Mouse (Mus musculus) erythroblast, embryonic 14.5 days (primary cell): ENCODE results near the gene Klhl32.
"Not testable (repeated sequence)": the region's sequence is repeated elsewhere in the genome, so short reads cannot be mapped to it uniquely, and the experiment has no call there.

Source experiments
- GATA1 ChIP-seq: IDR thresholded peaks from 2 replicates; pipeline ENCODE4 v1.6.1; 2012; ENCODE audit warnings: low read length, inconsistent platforms, mixed read lengths
- TAL1 ChIP-seq: IDR thresholded peaks from 3 replicates; pipeline ENCODE4 v1.6.1; 2012; ENCODE audit warnings: low read length, inconsistent platforms, mixed read lengths

DNA sequence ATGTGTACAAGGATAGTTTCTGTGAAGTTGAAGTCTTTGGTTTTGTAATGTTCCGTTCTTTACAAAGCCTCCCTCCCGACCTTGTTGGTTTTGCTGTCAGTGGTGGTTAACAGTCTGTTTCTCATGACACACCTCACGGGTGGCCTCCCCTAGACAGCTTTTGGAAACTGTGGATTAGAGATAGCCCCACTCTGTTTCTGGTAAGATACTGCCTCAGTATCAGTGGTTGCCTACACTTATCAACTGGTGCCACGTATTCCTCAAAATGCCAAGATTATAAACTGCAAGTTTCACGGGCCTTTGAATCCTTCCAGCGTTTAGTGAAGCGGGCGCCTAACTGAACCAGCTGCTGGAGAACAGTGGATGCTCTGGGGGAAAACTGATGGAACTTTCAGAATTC, 206.2 kb downstream of the Klhl32 start:
- not testable (repeated sequence) for TF ChIP-seq GATA1, TAL1
